Mouse (Mus musculus) forebrain, embryonic 11.5 days (tissue): Measurements from ENCODE around the gene 5031410I06Rik. TPM values are rescaled to one million over a fixed set of nuclear protein-coding genes. Genes with fewer than 3 reads are reported as not detected.
"Not testable (repeated sequence)": the region's sequence is repeated elsewhere in the genome, so short reads cannot be mapped to it uniquely, and the experiment has no call there.

Source experiments
- ATAC-seq: fragments of 200-750 bp; cut with Nextera tagmentation; replicated peaks from 2 replicates; pipeline ENCODE4 v1.8.0; 2017; ENCODE audit warnings: moderate TSS enrichment; ENCODE audit not compliant: low FRiP score
- DNase-seq: peaks from one replicate; pipeline ENCODE4 v3.0.0-alpha.2; 2017; ENCODE audit warnings: low spot score
- H3K27ac ChIP-seq: fragments of 300-500 bp; sonication (generic); 2 replicates; pipeline ENCODE4 v1.5.1; 2014; ENCODE audit warnings: low read depth, low read length
- H3K27me3 ChIP-seq: fragments of 300-500 bp; sonication (generic); 2 replicates; pipeline ENCODE4 v1.6.1; 2014; ENCODE audit warnings: mild to moderate bottlenecking, low read length, mixed read lengths; ENCODE audit not compliant: control insufficient read depth, insufficient read depth
- H3K36me3 ChIP-seq: fragments of 300-500 bp; sonication (generic); 2 replicates; pipeline ENCODE4 v1.6.1; 2014; ENCODE audit warnings: mild to moderate bottlenecking, low read length, moderate library complexity, mixed read lengths; ENCODE audit not compliant: control insufficient read depth, insufficient read depth
- H3K4me1 ChIP-seq: fragments of 300-500 bp; sonication (generic); replicated peaks from 2 replicates; pipeline ENCODE4 v1.6.1; 2014; ENCODE audit warnings: low read length, mixed read lengths; ENCODE audit not compliant: control insufficient read depth, insufficient read depth
- H3K4me2 ChIP-seq: fragments of 300-500 bp; sonication (generic); 2 replicates; pipeline ENCODE4 v1.6.1; 2014; ENCODE audit warnings: low read depth, mild to moderate bottlenecking, low read length, moderate library complexity, mixed read lengths; ENCODE audit not compliant: severe bottlenecking
- H3K4me3 ChIP-seq: fragments of 300-500 bp; sonication (generic); 2 replicates; pipeline ENCODE4 v1.5.1; 2014; ENCODE audit warnings: low read depth, low read length
- H3K9ac ChIP-seq: fragments of 300-500 bp; sonication (generic); 2 replicates; pipeline ENCODE4 v1.6.1; 2014; ENCODE audit warnings: low read length
- H3K9me3 ChIP-seq: fragments of 300-500 bp; sonication (generic); 2 replicates; pipeline ENCODE4 v1.6.1; 2016; ENCODE audit warnings: low read length, mixed read lengths; ENCODE audit not compliant: control insufficient read depth
- WGBS: fragments of 180-500 bp; shearing (Covaris S2); extraction: QIAGEN DNeasy Blood & Tissue Kit; methylation state at CpG from one replicate; pipeline ENCODE4 v1.1.7; 2014; 5-methylcytosine and 5-hydroxymethylcytosine counted together
- polyA plus RNA-seq: library from polyadenylated mRNA; unstranded; fragments of >200 nt; fragmentation: Nextera tagmentation; extraction: Ambion mirVana; gene quantifications from 2 replicates; pipeline ENCODE4 v1.2.1, GENCODE M21; 2014

The 5031410I06Rik gene
- polyA plus RNA-seq: 0.16 TPM in 1 of 2 replicates, not detected in the other

DNA sequence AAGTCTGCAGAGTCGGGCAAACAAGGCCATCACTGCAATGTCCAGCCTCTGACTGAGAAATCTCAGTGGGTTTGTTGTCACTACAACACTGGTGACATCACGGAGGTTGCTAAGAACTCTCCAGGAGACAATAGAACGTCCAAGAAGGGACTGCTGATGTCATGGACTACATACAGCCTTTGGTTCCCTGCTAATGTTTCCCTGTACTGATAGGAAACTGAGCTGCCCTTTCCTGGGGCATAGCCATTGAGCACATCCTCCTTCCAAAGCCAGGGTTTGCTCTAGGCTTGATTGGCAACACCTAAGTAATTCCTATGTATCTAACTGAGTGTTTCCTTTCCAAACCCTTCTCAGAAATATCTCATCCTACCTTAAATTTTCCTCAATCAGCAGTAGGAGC, at the start of gene 5031410I06Rik:
TSS of gene 5031410I06Rik (minus strand) at position 101 of the 400 bp plus-strand sequence.
- DNase-seq, H3K9ac ChIP-seq, H3K4me3 ChIP-seq, ATAC-seq, H3K4me2 ChIP-seq, H3K27me3 ChIP-seq, H3K9me3 ChIP-seq, H3K4me1 ChIP-seq, H3K27ac ChIP-seq, H3K36me3 ChIP-seq: not testable (repeated sequence)
- no CpG with 5 or more reads among the region's 3 CpGs for WGBS

DNA sequence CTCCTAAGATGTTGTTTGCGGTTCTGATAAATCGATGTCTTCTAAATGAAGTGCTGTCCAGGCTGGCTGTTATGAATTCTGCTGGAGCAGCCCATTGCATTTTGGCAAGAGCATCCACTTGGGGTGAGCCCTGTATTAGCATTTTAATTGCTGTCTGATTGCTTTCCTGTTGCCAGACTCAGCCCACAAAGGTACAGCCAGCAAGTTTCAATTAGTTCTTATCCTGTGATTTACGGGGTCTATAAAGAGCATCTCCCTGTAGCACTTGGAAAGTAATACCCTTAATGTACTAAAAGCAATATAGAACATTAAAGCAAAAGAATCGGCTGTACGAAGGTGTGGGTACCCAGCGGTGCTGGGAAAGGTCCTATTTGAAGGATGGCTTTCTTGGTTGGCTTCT, 37.7 kb upstream of the 5031410I06Rik start:
- no peaks in the 10 kb centered on the region for H3K9me3 ChIP-seq
- no peaks in the 10 kb centered on the region for H3K4me1 ChIP-seq
- DNase-seq (no peak), ATAC-seq (no peak)
- no peak overlapping the region for H3K9ac ChIP-seq
- H3K36me3 ChIP-seq: no peaks in the 10 kb centered on the region
- 88% methylated on average over 6 of the region's 6 CpGs for WGBS
- no peaks in the 10 kb centered on the region for H3K27me3 ChIP-seq
- no peak overlapping the region for H3K4me2 ChIP-seq
- no peak overlapping the region for H3K27ac ChIP-seq
- no peak overlapping the region for H3K4me3 ChIP-seq

DNA sequence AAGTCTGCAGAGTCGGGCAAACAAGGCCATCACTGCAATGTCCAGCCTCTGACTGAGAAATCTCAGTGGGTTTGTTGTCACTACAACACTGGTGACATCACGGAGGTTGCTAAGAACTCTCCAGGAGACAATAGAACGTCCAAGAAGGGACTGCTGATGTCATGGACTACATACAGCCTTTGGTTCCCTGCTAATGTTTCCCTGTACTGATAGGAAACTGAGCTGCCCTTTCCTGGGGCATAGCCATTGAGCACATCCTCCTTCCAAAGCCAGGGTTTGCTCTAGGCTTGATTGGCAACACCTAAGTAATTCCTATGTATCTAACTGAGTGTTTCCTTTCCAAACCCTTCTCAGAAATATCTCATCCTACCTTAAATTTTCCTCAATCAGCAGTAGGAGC, 16.2 kb upstream of the 5031410I06Rik start, which contains the start of gene Gm10220:
TSS of gene Gm10220 (minus strand) at position 101 of the 400 bp plus-strand sequence.
- H3K4me2 ChIP-seq, H3K27me3 ChIP-seq, ATAC-seq, DNase-seq, H3K9me3 ChIP-seq, H3K27ac ChIP-seq, H3K4me3 ChIP-seq, H3K36me3 ChIP-seq, H3K9ac ChIP-seq, H3K4me1 ChIP-seq: not testable (repeated sequence)
- no CpG with 5 or more reads among the region's 3 CpGs for WGBS

- not testable (repeated sequence) for H3K9me3 ChIP-seq, H3K27ac ChIP-seq, H3K9ac ChIP-seq, H3K4me3 ChIP-seq, ATAC-seq, H3K36me3 ChIP-seq, H3K27me3 ChIP-seq, DNase-seq, H3K4me1 ChIP-seq, H3K4me2 ChIP-seq
- WGBS: 83% methylated on average over 1 of the region's 1 CpGs
Measured at GRCm38 (mm10) chr5:26089191-26089590, 16.0 kb downstream of the 5031410I06Rik start, which contains the start of gene Gm10471. Gene Gm10471 (minus strand): TSS chr5:26089291.

GRCm38 (mm10) chr5:26079023-26079422, 26.1 kb downstream of the 5031410I06Rik start:
- not testable (repeated sequence) for H3K4me2 ChIP-seq, H3K27me3 ChIP-seq, H3K4me3 ChIP-seq, DNase-seq, H3K9ac ChIP-seq, H3K4me1 ChIP-seq, H3K36me3 ChIP-seq, ATAC-seq, H3K9me3 ChIP-seq, H3K27ac ChIP-seq

GRCm38 (mm10) chr5:26070716-26071115, 34.4 kb downstream of the 5031410I06Rik start:
- H3K4me1 ChIP-seq: no peaks in the 10 kb centered on the region
- 86% methylated on average over 24 of the region's 24 CpGs for WGBS
- H3K9me3 ChIP-seq: no peaks in the 10 kb centered on the region
- H3K27me3 ChIP-seq: no peaks in the 10 kb centered on the region
- H3K4me2 ChIP-seq: no peak overlapping the region
- H3K4me3 ChIP-seq: no peak overlapping the region
- no peak overlapping the region for H3K9ac ChIP-seq
- no peak overlapping the region for H3K27ac ChIP-seq
- DNase-seq (peak; percentile 46), ATAC-seq (no peak)
- H3K36me3 ChIP-seq: no peaks in the 10 kb centered on the region

DNA sequence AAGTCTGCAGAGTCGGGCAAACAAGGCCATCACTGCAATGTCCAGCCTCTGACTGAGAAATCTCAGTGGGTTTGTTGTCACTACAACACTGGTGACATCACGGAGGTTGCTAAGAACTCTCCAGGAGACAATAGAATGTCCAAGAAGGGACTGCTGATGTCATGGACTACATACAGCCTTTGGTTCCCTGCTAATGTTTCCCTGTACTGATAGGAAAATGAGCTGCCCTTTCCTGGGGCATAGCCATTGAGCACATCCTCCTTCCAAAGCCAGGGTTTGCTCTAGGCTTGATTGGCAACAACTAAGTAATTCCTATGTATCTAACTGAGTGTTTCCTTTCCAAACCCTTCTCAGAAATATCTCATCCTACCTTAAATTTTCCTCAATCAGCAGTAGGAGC, 46.7 kb downstream of the 5031410I06Rik start, which contains the start of gene Gm7347:
TSS of gene Gm7347 (minus strand) at position 101 of the 400 bp plus-strand sequence.
- DNase-seq, H3K27me3 ChIP-seq, H3K4me3 ChIP-seq, H3K4me1 ChIP-seq, H3K27ac ChIP-seq, H3K9ac ChIP-seq, H3K9me3 ChIP-seq, H3K4me2 ChIP-seq, H3K36me3 ChIP-seq, ATAC-seq: not testable (repeated sequence)
- WGBS: no CpG with 5 or more reads among the region's 2 CpGs

Other genes starting within 250 kb of the 5031410I06Rik start
- not detected in 2 replicates for gene Gm21663, start 163.0 kb downstream of the 5031410I06Rik start, polyA plus RNA-seq
- gene Gm21671, start 150.9 kb downstream of the 5031410I06Rik start, polyA plus RNA-seq: 0.13 TPM in 1 of 2 replicates, not detected in the other
- not detected in 2 replicates for gene Gm21680, start 132.7 kb downstream of the 5031410I06Rik start, polyA plus RNA-seq
- 0.25 TPM in 1 of 2 replicates, not detected in the other for gene Gm21698, start 116.7 kb downstream of the 5031410I06Rik start, polyA plus RNA-seq
- 0.24 TPM in 1 of 2 replicates, not detected in the other for gene Gm1979, start 100.6 kb downstream of the 5031410I06Rik start, polyA plus RNA-seq
- gene Gm5862, start 82.4 kb downstream of the 5031410I06Rik start, polyA plus RNA-seq: not detected in 2 replicates
- 0.12 and 0.17 TPM in 2 replicates for gene Speer4a, start 65.8 kb downstream of the 5031410I06Rik start, polyA plus RNA-seq
- gene Gm7347, start 46.8 kb downstream of the 5031410I06Rik start, polyA plus RNA-seq: not detected in 2 replicates
- not detected in 2 replicates for gene Gm10471, start 16.1 kb downstream of the 5031410I06Rik start, polyA plus RNA-seq
- not detected in 2 replicates for gene Gm10220, start 16.1 kb upstream of the 5031410I06Rik start, polyA plus RNA-seq
- 0.09 TPM in 1 of 2 replicates, not detected in the other for gene Gm7361, start 152.3 kb upstream of the 5031410I06Rik start, polyA plus RNA-seq